Mouse (Mus musculus) ovary, postnatal 10 days (tissue): Measurements from ENCODE around the gene Gm20854.
"Not testable (repeated sequence)": the region's sequence is repeated elsewhere in the genome, so short reads cannot be mapped to it uniquely, and the experiment has no call there.

Experiments
- DNase-seq: peaks from one replicate; pipeline ENCODE4 v3.0.0; 2022; ENCODE audit warnings: low spot score

Gm20854 gene

GRCm38 (mm10) chrY:85530808-85531207 is at the start of gene Gm20854:
Gm20854 (minus strand) TSS chrY:85530908.
- not testable (repeated sequence) for DNase-seq
